Mouse (Mus musculus) hindbrain, embryonic 11.5 days (tissue): Measurements from ENCODE around the gene Gbx2. TPM values are rescaled to one million over a fixed set of nuclear protein-coding genes. Genes with fewer than 3 reads are reported as not detected.

Source experiments
- ATAC-seq: fragments of 200-750 bp; cut with Nextera tagmentation; 2 replicates; pipeline ENCODE4 v1.8.0; 2017; ENCODE audit warnings: mild to moderate bottlenecking, moderate TSS enrichment, moderate library complexity; ENCODE audit not compliant: low FRiP score
- DNase-seq: peaks from one replicate; pipeline ENCODE4 v3.0.0-alpha.2; 2015; ENCODE audit warnings: low spot score
- H3K27ac ChIP-seq: fragments of 300-500 bp; sonication (generic); 2 replicates; pipeline ENCODE4 v1.5.1; 2014; ENCODE audit warnings: mild to moderate bottlenecking, low read depth, low read length
- H3K27me3 ChIP-seq: fragments of 300-500 bp; sonication (generic); 2 replicates; pipeline ENCODE4 v1.6.1; 2014; ENCODE audit warnings: mild to moderate bottlenecking, low read length, moderate library complexity, mixed read lengths; ENCODE audit not compliant: control insufficient read depth, insufficient read depth
- H3K36me3 ChIP-seq: fragments of 300-500 bp; sonication (generic); 2 replicates; pipeline ENCODE4 v1.6.1; 2014; ENCODE audit warnings: mild to moderate bottlenecking, low read length, moderate library complexity, mixed read lengths; ENCODE audit not compliant: control insufficient read depth, insufficient read depth
- H3K4me1 ChIP-seq: fragments of 300-500 bp; sonication (generic); replicated peaks from 2 replicates; pipeline ENCODE4 v1.6.1; 2014; ENCODE audit warnings: low read length, mixed read lengths; ENCODE audit not compliant: control insufficient read depth, insufficient read depth
- H3K4me2 ChIP-seq: fragments of 300-500 bp; sonication (generic); replicated peaks from 2 replicates; pipeline ENCODE4 v1.6.1; 2014; ENCODE audit warnings: mild to moderate bottlenecking, low read depth, low read length
- H3K4me3 ChIP-seq: fragments of 300-500 bp; sonication (generic); 2 replicates; pipeline ENCODE4 v1.5.1; 2014; ENCODE audit warnings: low read depth, low read length
- H3K9ac ChIP-seq: fragments of 300-500 bp; sonication (generic); 2 replicates; pipeline ENCODE4 v1.6.1; 2014; ENCODE audit warnings: low read depth, low read length
- H3K9me3 ChIP-seq: fragments of 300-500 bp; sonication (generic); 2 replicates; pipeline ENCODE4 v1.6.1; 2016; ENCODE audit warnings: low read length; ENCODE audit not compliant: control insufficient read depth
- WGBS: fragments of 180-500 bp; shearing (Covaris S2); extraction: QIAGEN DNeasy Blood & Tissue Kit; methylation state at CpG from one replicate; pipeline ENCODE4 v1.1.7; 2014; 5-methylcytosine and 5-hydroxymethylcytosine counted together
- polyA plus RNA-seq: library from polyadenylated mRNA; unstranded; fragments of >200 nt; fragmentation: Nextera tagmentation; extraction: Ambion mirVana; gene quantifications from 2 replicates; pipeline ENCODE4 v1.2.1, GENCODE M21; 2014

The Gbx2 gene
- polyA plus RNA-seq, 1 experiment from 2014 or later = 30.0 TPM

DNA sequence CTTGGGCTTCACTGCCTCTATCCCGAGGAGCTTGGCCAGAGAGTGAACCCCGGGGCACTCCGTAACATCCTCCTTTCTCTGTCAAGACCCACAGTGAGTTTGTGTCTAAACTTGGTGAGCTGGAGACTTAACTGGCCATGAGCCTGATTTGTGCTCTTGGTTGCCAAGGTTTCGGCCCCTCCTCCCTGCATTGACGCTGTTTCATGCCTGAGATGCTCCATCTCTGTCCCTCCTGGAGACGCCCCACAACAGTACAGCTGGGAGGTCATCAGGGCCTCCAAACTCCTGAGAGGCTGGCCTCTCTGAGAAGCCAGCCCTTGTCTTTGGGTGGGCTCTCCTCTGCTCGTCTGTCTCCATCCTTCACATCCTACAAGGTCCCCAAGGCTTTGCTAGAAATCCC, 38.7 kb downstream of the Gbx2 start:
- Histone ChIP-seq H3K9ac (no peak overlapping the region), H3K4me1 (peaks cover 14% of the 10 kb centered on the region), H3K36me3 (no peaks in the 10 kb centered on the region), H3K9me3 (no peaks in the 10 kb centered on the region), H3K27ac (no peak overlapping the region), H3K27me3 (no peaks in the 10 kb centered on the region), H3K4me2 (no peak overlapping the region), H3K4me3 (no peak overlapping the region)
- ATAC-seq (peak; percentile 81), DNase-seq (peak; percentile 72)
- WGBS = 26% methylated on average over 7 of the region's 7 CpGs

- H3K4me2 ChIP-seq = no peak overlapping the region
- H3K9me3 ChIP-seq = no peaks in the 10 kb centered on the region
- ATAC-seq (no peak), DNase-seq (no peak)
- H3K27me3 ChIP-seq = no peaks in the 10 kb centered on the region
- no peak overlapping the region for H3K4me3 ChIP-seq
- WGBS = 83% methylated on average over 6 of the region's 6 CpGs
- H3K9ac ChIP-seq = no peak overlapping the region
- H3K36me3 ChIP-seq = no peaks in the 10 kb centered on the region
- no peak overlapping the region for H3K27ac ChIP-seq
- H3K4me1 ChIP-seq = peaks cover 14% of the 10 kb centered on the region
Measured at GRCm38 (mm10) chr1:89891400-89891799, 39.6 kb downstream of the Gbx2 start.

DNA sequence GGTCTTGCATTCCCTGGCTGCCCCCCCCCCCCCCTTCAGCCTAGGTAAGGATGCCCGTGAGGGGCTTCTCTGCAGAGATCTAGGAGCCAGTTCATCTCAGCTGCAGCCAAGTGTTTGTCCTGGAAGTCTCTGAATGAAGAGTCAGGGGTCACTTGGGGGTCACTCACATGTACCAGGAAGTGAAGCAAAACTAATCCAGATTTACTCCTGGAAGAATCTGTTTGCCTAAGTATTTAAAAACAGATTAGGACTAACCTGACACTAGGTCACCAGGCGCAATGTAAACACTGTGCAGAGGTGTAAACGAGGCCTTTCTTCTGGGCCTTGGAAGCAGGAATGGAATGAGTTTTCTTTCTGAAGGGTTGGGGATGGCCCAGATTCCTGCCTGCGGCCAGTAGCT, 45.3 kb downstream of the Gbx2 start:
- H3K4me1 ChIP-seq = peaks cover 2% of the 10 kb centered on the region; the same call in 1 of the 2 replicates
- H3K9ac ChIP-seq = no peak overlapping the region

DNA sequence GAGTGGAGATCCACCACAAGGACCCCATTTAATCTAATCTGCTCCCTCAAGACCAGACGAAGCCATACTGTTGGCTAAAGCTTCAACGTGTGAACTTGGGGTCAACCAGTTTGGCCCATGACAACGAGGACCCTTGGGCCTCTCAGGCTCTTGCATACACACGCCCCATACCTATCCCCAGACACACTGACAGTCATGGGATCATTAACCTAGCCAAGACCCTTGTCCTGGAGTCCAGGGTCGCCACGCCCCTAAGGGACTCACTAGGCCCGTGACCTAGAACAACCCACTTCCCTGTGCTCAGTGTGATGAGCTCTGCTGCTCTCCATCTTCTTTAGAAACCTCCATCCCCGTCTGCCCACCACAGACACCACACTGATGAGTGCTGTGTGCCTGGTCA, 46.6 kb downstream of the Gbx2 start:
- ATAC-seq (no peak), DNase-seq (no peak)
- WGBS = 89% methylated on average over 8 of the region's 8 CpGs
- Histone ChIP-seq H3K9ac (no peak overlapping the region), H3K4me1 (0 out of 2 replicates have a peak, but pooled peaks cover 4% of the 10 kb centered on the region), H3K27ac (no peak overlapping the region), H3K4me2 (no peak overlapping the region), H3K9me3 (no peaks in the 10 kb centered on the region), H3K36me3 (no peaks in the 10 kb centered on the region), H3K4me3 (no peak overlapping the region), H3K27me3 (no peaks in the 10 kb centered on the region)

More for the DNA sequence above, 45.3 kb downstream of the Gbx2 start:
- Histone ChIP-seq H3K27me3 (no peaks in the 10 kb centered on the region), H3K4me3 (no peak overlapping the region), H3K9me3 (no peaks in the 10 kb centered on the region), H3K27ac (no peak overlapping the region), H3K36me3 (no peaks in the 10 kb centered on the region), H3K4me2 (no peak overlapping the region)
- DNase-seq = no peak
- ATAC-seq = no peak
- WGBS = 33% methylated on average over 4 of the region's 4 CpGs

DNA sequence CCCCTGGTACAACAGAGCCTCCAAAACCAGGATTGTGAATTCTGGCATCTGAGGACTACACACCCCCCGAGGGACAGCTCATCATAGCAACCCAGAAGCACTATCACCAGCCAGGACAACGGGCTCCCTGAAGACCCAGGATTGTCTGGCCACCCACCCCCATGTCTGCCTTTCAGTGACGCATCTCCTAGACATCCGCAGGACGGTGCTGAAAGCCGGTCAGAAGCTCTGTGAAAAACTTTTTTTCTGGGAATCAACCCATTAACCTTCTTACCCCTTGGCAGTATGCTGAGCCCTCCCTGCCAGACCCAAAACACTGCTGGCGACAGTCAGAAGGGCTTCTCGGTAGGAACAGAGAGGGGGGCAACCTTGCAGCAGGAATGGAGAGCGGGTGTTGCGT, 50.1 kb downstream of the Gbx2 start:
- H3K27ac ChIP-seq = no peak overlapping the region
- no peak for ATAC-seq
- H3K9ac ChIP-seq = no peak overlapping the region
- H3K4me3 ChIP-seq = no peak overlapping the region
- H3K27me3 ChIP-seq = no peaks in the 10 kb centered on the region
- DNase-seq = no peak
- H3K36me3 ChIP-seq = no peaks in the 10 kb centered on the region
- 48% methylated on average over 10 of the region's 10 CpGs for WGBS
- H3K9me3 ChIP-seq = no peaks in the 10 kb centered on the region
- peaks cover 15% of the 10 kb centered on the region for H3K4me1 ChIP-seq
- H3K4me2 ChIP-seq = no peak overlapping the region

DNA sequence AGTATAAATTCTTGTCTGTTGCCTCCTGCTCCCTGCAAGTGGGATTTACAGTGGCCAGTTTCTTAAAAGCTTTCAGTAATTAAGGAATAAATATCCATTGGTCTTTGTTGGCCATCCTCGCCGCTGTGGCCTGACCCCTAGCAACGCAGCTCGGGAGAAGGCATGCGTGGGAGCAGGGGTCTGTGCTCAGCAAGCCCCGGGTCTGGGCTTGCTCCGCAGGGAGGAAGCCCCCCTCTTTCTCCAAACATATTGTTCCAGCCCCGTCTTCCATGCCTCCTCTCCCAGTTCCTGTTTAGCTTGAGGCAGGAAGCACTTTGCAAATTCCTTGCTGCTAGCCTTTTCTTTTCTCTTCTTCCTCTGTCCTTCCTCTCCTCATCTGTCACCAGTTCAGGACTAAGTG, 50.8 kb downstream of the Gbx2 start:
- no peak overlapping the region for H3K4me3 ChIP-seq
- H3K4me2 ChIP-seq = no peak overlapping the region
- no peaks in the 10 kb centered on the region for H3K9me3 ChIP-seq
- H3K9ac ChIP-seq = no peak overlapping the region
- peaks cover 15% of the 10 kb centered on the region for H3K4me1 ChIP-seq
- ATAC-seq (0 out of 2 replicates have a peak, but pooled peaks have one; percentile 39), DNase-seq (peak; percentile 39)
- WGBS = under 1% methylated on average over 8 of the region's 8 CpGs
- no peaks in the 10 kb centered on the region for H3K27me3 ChIP-seq
- H3K36me3 ChIP-seq = no peaks in the 10 kb centered on the region
- H3K27ac ChIP-seq = no peak overlapping the region

DNA sequence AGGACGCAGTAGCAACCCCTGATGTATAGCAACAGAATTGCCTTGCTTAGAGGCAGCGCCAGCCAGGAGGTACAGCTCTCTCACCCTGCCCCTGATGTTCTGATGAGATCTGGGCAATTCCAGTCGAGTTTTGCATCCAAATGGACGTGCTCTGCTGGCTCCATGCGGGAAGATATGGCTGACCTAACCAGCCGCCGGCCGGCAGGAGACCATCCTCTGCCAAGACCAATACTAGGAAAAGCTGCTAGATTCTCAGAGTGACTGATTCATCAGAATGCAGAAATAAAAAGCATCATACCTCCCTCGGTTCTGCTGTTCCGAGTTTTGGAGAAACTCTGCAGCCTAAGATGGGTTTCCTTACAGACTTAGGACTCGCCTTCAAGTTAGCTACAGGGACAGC, 52.5 kb downstream of the Gbx2 start:
- WGBS = 78% methylated on average over 11 of the region's 11 CpGs
- Histone ChIP-seq H3K36me3 (no peaks in the 10 kb centered on the region), H3K27me3 (no peaks in the 10 kb centered on the region), H3K9me3 (no peaks in the 10 kb centered on the region), H3K4me3 (no peak overlapping the region), H3K4me1 (peaks cover 15% of the 10 kb centered on the region), H3K27ac (no peak overlapping the region), H3K4me2 (no peak overlapping the region), H3K9ac (no peak overlapping the region)
- ATAC-seq (no peak), DNase-seq (no peak)

Other genes starting within 250 kb of the Gbx2 start
- gene Asb18, start 83.5 kb upstream of the Gbx2 start, polyA plus RNA-seq = 0.19 and 0.25 TPM in 2 replicates
- 1.0 and 1.1 TPM in 2 replicates for gene Iqca, start 222.2 kb upstream of the Gbx2 start, polyA plus RNA-seq